ENCODE assay signal across 10 mouse cellular contexts in the genomic region with DNA sequence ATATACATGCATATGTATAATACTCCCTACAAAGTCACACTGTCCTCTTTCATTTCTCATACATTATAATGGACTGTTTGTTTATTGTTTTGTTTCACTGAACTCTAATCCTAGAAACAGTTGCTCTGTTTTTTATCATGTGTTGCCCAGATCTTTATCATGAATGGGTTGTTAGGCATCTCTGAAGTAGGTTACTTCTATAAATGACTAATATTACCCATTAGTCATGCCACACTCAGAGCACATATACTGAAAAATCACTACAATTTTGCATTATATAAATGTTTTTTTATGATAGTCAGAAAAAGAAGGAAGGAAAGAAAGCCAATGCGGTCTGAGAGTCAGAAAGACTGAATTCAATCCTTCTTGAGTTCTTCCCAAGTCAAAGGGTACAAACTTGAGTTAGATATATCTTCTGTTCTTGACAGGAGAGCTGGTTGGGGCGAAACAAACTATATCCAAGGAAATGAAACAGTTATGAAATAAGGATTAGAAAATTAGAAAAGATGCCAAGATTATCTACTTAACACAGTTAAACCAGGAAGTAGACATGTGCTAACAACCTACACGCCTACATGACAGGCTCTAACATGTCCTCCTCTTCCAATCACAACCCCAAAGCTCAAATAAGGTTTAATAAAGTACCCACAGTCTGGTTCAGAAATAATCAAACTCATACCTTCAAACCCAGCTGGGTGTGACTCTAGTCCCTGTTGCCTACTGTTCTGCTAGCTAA.
"Had no signal": no experiment of that assay in that cellular context is flagged by ENCODE, and none has a peak within 500 bp of the region (broad histone marks: within the 10 kb centered on the region; RNA-seq: fewer than 3 reads in every experiment).

No protein-coding gene starts in this region.

- ATAC-seq: midbrain, embryonic 15.5 days had no signal

- DNase-seq: kidney, adult 18-20 months; kidney, postnatal 14 days; left cerebral cortex, postnatal 4 days; lung, adult 18-20 months; retina, postnatal 1 day; right cerebral cortex, postnatal 4 days; spleen, adult 18-20 months; thymus, adult 18-20 months; thymus, postnatal 25 days had no signal
